Mouse (Mus musculus) brain, embryonic 18.5 days (tissue): ENCODE results near the gene Syde2.
A peak's percentile ranks its signal among the peaks of the same experiment; 100 is the strongest.

ENCODE experiments used
- DNase-seq: peaks from one replicate; pipeline ENCODE4 v3.0.0-alpha.2; 2012; ENCODE audit warnings: low read depth, low spot score

The Syde2 gene

DNA sequence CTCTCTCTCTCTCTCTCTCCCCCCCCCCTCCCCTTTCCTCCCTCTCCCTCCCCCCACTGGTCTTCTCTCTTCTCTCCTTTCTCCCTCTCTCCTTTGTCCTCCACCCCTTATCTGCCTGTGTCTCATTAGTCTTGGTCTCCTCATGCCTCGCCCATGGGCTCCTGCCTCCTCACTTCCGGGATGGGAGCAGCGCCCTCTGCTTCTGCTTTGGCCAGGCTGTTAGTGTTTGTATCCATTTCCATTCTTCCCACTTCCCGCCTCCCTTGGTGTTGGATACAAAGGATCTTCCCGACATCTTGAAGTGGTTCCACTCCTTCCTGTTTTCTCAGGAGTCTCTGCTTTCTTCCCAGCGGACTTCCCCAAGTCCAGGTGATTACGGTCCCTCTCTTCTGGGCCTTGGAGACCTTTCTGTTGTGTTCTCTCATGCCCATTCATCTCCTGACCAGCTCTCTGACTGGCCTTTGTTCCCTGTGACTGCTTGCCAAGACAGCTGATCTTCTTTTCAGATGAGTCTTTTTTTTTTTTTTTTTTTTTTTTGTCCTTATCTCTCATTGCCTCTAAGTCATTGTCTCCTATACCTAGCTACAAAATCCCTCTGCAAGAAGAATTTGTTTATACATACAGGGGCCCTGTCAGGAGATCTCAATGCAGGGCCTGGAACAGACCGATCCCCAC lies 24.0 kb downstream of the Syde2 start:
- no peak for DNase-seq

DNA sequence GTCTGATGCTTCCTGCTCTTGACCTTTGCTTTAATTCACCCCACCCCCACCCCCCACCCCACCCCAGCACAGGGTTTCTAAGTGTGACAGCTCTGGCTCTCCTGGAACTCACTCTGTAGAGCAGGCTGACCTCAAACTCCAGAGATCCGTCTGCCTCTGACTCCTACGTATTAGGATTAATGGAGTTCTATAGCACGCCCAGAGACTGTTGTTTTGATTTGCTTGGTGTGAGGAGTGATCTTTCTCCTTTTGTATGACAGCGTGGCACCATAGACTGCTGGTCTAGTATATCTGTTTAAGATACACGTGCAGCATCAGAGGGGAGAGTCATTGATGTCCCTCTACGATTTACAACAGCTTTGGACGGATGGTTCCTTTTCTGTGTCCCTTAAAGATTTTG lies 25.8 kb downstream of the Syde2 start:
- no peak for DNase-seq

DNA sequence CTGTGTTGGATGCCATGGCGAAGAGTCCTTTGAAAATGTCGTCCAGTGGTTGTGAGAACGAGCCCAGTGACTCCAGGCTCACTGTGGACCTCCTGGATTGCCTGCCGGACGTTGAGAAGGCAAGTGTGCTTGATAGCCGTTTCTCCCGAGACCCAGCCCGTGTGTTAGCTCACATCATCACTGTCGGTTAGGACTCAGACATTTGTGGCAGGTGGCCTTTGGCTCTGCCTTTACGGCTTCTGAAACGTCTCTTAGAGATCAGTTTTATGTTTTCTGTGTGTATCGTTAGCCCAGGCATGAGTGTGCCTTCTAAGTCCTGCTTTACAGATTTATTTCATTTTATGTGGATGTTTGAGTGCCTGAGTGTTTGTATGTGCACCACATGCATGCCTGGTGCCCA lies 26.7 kb downstream of the Syde2 start:
- no peak for DNase-seq

DNA sequence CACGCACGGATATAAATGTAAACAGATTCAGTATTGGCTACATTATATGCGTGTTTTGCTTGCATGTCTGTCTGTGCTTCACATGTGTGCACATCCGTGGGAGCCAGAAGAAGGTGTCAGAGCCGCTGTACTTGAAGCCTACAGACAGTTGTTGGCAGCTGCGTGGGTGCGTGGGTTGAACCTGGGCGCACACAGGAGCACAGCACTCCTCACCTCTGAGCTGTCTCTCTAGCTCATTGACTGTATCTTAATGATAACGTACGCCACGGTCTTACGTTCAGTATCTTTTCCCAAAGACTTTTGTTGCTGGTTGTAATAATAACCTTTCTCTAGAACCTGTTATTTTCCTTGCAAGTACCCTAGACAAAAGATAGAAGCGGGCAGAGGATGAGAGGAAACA lies 29.3 kb downstream of the Syde2 start:
- no peak for DNase-seq

DNA sequence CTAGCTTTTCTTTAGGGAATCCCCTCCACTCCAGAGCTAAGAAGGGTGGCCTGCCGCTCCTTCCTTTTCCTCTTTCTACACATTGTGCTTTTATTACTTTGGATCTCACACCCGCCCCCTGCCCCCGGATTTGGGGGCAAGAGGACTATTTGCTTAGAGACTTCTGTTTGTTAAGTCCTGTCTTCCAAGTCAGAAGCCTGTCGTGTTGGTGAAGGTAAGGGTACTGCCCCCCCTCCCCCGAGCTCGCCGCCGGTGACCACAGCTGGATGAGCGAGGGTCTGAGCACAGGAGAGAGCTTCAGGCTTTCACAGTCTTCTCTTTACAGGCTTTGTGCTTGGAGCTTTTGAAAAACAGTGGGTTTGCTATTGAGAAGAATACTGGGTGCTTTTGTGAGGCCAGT lies 29.9 kb downstream of the Syde2 start:
- no peak for DNase-seq

DNA sequence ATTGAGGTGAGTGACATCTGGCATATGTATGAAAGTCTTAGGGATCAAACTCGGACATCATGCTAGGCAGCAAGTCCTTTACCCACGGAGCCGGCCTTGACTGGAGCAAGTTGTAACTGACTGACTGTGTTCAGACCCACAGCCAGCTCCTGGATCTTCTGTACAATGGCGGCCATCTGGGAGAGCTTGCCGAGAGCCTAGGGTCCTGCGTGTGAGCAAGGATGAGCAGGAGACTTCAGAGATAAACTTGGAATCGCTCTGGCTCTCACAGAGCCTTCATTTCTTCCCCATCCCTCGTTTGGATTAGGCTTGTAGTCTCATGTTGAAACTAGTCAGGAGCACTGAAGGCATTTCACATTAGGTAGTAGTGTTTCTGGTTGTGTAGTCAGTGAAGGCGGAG lies 34.6 kb downstream of the Syde2 start:
- DNase-seq = no peak

DNA sequence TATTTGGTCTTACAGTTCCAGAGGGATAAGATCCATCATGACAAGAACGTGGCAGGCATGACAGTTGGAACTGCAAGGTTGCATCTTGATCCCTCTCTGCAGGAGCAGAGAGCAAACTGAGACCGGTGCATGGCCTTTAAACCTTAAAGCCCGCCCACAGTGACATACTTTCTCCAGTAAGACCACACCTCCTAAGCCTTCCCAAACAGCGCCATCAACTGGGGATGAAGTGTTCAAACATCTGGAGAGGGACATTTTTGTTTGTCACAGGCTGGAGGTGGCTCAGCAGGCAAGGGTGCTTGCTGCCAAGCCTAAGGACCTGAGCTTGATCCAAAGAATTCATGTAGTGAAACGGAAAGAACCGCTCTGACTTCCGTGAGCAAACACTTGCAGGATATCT lies 37.1 kb downstream of the Syde2 start:
- DNase-seq = no peak

DNA sequence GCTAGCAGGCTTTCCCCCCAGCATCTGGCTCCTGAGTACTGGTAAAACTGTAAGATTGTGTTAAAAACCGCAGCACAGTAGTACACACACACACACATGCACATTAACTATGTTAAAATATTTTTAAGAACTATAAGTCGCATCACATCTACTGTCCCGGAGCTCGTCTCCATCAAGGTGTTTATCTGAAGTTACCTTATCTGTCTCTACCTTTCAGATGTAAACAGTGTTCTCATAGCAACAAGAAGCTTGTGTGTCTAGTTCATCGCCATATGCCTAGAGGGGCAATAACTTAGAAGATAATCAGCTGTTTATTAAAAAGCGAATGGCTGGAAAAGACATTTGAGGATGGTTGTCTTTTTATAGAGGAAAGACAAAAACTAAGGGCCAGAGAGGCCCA lies 37.8 kb downstream of the Syde2 start:
- no peak for DNase-seq

DNA sequence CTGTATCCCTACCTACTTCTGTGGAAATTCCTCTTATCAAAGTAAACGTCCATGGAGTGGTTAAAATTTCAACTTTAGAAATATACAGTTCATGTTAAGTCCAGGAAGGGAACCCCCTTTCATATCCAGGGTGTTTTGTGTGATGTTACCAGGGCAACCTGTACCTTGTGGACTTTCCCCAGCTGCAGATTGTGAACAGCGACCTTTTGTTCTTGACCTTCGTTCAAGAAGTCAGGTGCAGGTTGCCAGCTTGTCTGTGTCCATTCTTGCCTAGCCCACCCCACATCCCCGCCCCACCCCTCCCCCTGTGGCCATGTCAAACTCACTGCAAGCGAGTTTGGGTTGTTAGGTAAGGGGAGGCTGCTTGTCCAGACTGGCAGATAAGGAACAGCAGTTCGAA lies 39.4 kb downstream of the Syde2 start:
- no peak for DNase-seq

DNA sequence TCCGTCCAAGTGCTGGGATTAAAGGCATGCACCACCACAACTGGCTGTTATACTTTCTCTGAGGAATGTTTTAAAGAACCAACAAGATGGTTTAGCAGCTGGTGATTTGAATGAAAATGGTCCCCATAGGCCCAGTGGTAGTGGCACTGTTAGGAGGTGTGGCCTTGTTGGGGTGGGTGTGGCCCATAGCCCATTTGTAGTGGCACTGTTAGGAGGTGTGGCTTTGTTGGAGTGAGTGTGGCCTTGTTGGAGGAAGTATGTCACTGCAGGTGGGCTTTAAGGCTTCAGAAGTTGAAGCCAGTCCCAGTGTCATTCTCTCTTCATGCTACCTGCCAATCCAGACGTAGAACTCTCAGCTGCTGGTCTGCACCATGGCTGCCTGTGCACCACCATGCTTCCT lies 40.7 kb downstream of the Syde2 start:
- DNase-seq = no peak

DNA sequence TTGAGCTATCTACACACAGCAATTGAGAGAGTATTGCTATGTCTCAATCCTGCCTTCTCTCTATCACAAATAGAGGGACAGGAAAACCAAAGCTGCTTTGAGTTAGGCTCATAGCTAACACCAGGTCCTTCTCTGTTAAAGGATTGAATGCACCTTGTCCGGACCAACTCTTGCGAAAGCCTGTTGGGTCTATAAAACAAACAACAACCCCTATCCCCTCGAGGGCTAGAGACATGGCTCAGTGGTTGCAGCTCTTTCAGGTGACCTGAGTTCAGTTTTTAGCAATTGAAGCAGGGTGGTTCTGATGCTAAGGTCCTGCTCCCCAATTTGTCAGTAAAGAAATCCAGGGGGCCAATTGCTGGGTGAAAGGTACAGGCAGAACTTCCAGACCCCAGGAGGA lies 41.6 kb downstream of the Syde2 start:
- DNase-seq = no peak

DNA sequence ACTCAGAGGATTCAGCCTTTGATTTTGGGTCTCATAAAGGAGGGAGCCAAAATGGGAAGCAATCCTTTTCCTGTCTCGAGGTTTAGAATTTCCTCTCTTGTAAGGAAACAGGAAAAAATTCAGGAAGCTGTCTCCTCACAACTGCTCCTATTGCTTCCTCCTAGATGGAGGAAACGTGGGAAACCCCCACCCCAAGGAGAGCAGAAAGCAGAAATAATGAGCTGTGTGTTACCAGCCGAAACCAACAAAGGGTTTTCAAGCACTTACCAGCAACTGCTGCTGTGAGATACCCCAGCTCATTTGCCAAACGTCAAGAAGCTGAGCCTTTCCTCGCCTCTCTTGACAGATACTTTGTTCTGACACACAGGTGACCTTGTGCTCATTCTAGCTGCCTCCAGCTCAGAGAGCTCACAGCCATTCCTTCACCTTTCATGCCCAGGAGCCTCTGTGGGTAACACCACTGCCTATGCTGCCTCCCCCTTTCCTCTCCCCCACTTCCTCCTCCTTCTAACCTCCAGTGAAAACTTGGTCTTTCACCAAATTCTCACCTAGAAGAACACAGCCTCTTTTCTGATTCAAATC lies 42.7 kb downstream of the Syde2 start:
- no peak for DNase-seq

DNA sequence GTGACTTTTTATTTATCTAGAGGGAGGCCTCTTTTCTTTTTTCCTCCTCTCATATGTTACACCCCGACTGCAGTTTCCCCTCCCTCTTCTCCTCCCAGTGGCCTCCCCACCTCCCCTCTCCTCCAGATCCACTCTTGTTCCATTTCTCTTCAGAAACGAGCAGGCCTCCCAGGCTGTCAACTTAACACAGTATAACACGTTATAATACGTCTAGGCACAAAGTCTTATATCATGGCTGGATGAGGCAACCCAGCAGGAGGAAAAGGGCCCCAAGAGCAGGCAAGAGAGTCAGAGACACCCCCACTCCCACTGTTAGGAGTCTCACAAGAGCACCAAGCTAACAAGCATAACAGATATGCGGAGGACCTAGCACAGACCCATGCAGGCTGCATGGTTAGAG lies 45.3 kb downstream of the Syde2 start:
- no peak for DNase-seq

DNA sequence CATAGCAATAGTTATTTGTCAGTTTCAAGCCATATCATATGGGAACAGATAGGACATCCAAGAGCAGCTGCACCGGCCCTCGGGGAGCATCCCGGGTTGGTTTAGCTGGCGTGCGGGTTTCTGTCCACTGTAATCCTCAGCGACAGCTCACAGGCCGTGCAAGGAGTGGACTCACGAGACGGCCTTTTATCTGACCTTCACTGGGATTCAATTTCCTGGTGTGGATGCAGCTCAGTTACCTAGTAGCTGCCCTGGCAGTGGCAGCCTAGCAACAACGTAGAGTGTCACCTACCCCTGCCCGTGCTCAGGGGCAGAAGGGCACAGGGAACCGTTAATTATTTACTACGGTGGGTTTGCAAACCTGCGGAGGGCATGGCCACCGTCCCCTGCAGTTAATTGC lies 50.2 kb downstream of the Syde2 start:
- DNase-seq = no peak

DNA sequence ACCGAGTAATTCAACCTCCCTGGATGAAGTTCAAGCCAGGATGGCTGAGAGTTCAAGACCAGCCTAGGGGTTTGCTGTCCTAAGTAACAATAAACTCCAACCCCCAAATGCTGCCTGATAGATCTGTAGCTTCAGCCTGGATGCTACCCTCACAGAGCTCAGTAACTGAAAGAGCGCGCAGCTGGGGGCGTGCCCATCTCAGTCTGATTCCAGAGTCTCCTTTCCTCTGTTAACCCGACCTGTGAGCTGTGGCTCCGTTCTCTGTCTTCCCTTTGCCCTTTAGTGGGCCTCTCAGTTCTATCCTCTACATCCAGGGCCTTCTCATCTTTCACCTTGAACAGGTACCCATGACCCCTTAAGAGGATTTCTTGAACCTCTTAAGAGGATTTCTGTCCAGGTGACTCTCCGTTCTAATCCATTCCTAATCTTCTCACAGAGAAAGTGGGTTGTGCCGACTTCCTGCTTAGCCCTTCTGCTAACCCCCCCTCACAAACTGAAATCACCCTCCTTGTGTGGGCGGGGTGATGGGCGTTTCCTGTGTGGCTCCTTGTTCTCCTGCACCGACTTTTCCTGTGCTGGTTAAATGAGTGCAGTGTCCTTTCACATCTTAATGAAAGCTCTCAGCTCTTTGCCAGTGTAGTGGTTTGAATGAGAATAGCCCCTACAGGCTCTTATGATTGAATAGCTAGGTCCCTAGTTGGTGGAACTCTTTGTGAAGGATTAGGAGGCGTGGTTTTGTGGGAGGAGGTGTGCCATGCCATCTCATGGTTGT lies 51.6 kb downstream of the Syde2 start:
- DNase-seq = no peak

DNA sequence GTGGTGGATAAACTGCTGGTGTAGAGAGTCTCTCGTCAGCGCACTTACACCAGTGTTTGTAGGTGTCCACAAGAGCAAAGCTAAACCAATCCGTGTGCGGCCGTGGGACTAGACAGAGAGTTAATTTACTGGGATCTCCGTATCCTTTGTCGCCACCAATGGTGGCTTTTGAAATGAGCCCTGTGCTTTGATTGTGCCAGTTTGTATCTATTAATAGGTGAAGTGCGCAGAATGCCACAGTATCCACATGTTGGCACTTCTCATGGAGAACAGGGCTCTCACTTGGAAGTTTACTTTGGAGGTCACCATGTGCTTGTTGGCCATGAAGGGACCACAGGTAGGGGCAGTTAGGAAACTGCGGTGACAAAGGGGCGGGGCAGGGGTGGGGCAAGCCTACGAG lies 53.7 kb downstream of the Syde2 start:
- DNase-seq = no peak

DNA sequence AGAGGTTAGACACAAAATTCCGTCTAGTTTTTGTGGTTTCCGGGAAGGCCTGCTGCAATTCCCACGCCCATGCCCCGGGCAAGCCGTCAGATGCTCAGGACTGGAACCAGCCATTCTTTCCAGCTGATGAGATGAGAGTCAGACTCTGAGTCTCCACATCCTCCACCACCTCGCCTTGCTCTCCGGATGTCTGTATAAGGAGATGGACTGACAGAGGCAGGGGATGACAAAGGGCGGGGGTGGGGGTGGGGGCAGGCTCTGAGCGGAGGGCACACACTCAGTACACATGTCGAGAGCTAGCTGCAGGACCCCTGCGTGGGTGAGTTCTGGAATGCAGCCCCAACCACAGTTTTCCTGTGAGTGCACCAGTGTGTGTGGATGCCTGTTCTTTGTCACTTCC lies 57.3 kb downstream of the Syde2 start:
- no peak for DNase-seq

DNA sequence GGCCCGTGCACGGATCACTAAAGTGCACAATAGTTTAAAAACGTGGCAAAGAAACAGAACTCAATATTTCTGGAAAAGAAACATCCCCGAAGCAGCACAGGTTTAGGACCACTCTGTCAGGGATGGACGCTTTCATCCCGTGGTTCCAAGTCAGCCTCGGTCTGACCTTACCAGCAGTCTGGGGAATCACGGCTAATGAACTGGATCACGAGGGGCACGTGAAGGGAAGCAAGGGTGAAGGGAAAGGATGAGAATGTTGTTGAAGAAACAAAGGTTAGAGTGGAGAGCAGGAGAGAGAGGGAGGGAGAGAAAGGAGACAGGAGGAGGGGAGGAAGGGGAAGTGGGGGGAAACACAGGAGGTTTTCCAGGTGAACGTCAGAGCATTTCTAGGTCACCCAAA lies 58.4 kb downstream of the Syde2 start:
- DNase-seq = no peak

DNA sequence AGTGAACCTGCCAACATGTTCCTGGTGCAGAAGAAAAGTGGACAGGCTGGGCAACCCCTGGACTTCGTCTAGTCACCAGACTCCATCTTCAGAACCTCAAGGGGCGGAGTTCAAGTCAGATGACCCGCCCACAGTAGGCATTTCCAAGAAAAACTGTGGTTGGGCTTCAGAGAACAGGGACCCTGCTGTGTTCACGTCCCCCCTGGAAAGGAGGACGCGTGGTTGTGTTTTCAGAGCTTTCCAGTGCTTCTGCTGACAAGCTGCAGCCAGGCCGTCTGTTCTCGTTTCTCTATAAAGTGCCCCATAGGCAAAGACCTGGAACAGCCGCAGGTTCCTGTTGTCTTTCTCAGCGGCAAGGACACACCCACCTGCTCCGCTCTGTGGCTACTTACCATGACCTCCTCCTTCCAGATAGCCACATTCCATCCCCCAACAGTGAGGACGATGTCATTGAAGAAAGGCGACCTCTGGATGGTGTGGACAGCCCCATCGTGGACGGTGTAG lies 60.1 kb downstream of the Syde2 start:
- no peak for DNase-seq

DNA sequence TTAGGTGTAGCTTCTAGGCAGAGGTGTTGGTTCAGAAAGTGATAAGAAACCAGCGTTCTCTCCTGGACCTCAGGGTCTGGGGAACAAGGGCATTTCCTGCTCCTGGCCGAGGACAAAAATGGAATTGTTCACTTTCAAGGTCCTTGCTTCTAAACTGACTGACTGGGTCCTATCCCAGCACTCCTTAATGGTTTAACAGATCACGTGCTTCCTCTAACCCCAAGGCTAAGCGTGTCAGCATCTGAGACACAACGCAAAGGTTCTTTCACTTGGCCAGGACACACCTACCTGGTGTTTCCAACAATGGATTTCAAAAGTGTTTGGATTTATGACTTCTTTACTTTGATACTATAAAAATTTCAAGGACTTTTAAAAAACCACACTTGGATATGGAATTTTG lies 62.3 kb downstream of the Syde2 start:
- no peak for DNase-seq

DNA sequence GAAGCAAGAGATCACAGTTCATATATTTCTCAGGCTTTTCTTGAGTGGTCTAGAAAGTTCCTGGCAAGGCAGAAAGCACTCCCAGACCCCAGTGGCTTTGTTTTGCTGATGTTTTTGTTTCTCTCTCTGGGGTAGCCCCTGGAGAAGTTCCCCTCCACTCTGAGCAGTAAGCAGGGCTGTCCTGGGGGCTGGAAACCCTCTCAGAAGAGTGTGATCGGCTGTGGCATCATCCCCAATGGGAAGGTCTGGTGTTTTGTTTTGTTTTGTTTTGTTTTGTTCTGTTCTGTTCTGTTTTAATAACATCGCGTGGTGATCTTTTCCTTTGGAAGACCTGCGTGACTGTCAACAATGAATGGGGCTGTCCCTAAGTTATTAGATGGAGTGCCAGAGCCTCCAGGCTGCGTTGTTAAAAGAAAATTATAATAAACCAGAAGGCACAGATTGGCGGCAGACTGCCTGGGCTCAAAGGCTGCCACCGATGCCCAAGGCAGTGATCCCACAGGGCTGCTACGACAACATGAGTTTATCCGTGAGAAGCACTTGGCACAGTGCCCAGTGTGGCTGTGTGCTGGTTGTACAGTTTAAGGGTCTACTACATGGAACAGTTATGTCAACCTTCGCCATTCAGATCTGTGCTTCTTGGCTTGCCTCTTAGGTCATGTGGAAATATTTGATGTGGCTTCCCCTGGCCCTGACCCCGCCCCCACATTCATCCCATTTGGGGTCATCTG lies 63.8 kb downstream of the Syde2 start:
- peak; percentile 34 for DNase-seq

DNA sequence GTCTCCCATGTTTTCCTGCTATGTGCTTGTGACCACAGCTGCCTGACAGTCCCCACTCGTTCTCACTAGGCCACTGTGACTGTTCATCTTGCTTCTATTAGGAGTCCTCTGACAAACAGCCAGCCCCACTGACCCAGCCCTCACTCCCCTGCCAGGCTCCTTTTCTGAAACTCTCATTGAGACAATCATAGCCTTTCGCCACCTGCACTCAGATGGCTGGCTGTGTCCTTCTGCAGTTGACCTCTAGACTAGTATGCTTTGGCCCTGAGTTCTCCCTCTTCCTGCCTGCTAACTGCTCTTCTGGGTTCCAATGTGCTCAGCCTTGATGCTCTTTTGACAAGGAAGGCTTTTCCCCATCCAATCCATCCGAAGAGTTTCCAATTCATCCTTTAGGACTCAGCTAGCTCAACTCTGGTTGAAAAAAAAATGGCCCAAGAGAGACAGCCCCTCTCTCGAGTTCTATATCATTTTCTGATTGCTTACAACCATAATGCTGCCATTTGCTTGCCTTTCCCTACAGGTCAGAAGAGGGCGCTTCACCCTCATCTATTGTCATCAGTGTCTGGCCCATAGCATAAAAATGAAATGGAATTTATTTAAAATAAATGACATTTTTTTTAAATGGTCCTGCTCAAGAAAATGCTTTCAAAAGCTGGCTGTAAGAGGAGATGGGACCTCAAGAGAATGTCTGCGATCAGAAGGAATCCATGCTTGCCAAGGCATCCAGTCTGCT lies 65.6 kb downstream of the Syde2 start:
- no peak for DNase-seq
